Mouse (Mus musculus) embryonic facial prominence, embryonic 15.5 days (tissue): ENCODE measurements at regions not wholly inside any gene's neighbourhood (a gene's known extent, or its start where the extent isn't known, plus 50 kb on each side); places are given as distances from the start of the nearest gene placed in this dataset.

ENCODE experiments used
- ATAC-seq: fragments of 200-750 bp; cut with Nextera tagmentation; 2 replicates; pipeline ENCODE4 v1.8.0; 2017; ENCODE audit warnings: low read depth, moderate TSS enrichment; ENCODE audit not compliant: insufficient number of reproducible peaks, low FRiP score, low TSS enrichment
- H3K27ac ChIP-seq: fragments of 300-500 bp; sonication (generic); replicated peaks from 2 replicates; pipeline ENCODE4 v1.5.1; 2015; ENCODE audit warnings: mild to moderate bottlenecking, inconsistent platforms
- H3K27me3 ChIP-seq: fragments of 300-500 bp; sonication (generic); 2 replicates; pipeline ENCODE4 v1.6.1; 2015; ENCODE audit warnings: inconsistent platforms
- H3K36me3 ChIP-seq: fragments of 300-500 bp; sonication (generic); 2 replicates; pipeline ENCODE4 v1.6.1; 2015; ENCODE audit warnings: mild to moderate bottlenecking, inconsistent platforms
- H3K4me1 ChIP-seq: fragments of 300-500 bp; sonication (generic); 2 replicates; pipeline ENCODE4 v1.6.1; 2015; ENCODE audit warnings: inconsistent platforms
- H3K4me2 ChIP-seq: fragments of 300-500 bp; sonication (generic); replicated peaks from 2 replicates; pipeline ENCODE4 v1.6.1; 2015; ENCODE audit warnings: mild to moderate bottlenecking, inconsistent platforms
- H3K4me3 ChIP-seq: fragments of 300-500 bp; sonication (generic); replicated peaks from 2 replicates; pipeline ENCODE4 v1.5.1; 2015; ENCODE audit warnings: mild to moderate bottlenecking, inconsistent platforms
- H3K9ac ChIP-seq: fragments of 300-500 bp; sonication (generic); 2 replicates; pipeline ENCODE4 v1.6.1; 2015; ENCODE audit warnings: inconsistent platforms
- H3K9me3 ChIP-seq: fragments of 300-500 bp; sonication (generic); replicated peaks from 2 replicates; pipeline ENCODE4 v1.6.1; 2016; ENCODE audit warnings: inconsistent platforms
- WGBS: fragments of 180-500 bp; shearing (Covaris S2); methylation state at CpG from one replicate; pipeline ENCODE4 v1.1.7; 2015; 5-methylcytosine and 5-hydroxymethylcytosine counted together

DNA sequence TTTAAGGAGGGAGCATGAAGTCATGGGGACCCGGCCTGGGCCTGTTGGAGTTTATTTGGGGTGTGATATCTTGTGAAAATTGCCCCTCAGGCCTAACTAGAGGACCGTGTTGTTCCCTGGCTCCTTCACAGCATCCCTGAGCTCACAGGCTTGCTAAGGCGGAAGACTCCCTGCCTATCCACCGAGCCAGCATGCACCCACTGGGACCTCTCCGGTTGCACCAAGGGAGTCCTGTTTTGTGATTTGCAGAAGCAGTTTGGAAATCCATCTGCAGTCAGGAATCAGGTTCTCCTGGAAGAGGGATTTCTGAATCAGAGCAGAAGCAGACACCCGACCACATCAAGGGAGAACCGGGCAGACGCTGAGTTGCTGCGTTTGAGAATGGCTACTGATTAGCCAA is 61.6 kb upstream of the Vangl1 start:
- no peak for ATAC-seq
- no peak overlapping the region for H3K27ac ChIP-seq
- 29% methylated on average over 9 of the region's 9 CpGs for WGBS

GRCm38 (mm10) chr3:102265146-102265545 is 60.7 kb upstream of the Vangl1 start:
- Histone ChIP-seq H3K36me3 (no peaks in the 10 kb centered on the region), H3K27me3 (no peaks in the 10 kb centered on the region), H3K4me2 (no peak overlapping the region), H3K27ac (no peak overlapping the region), H3K9me3 (no peaks in the 10 kb centered on the region), H3K9ac (no peak overlapping the region), H3K4me1 (peaks cover 22% of the 10 kb centered on the region; the same call in 1 of the 2 replicates), H3K4me3 (no peak overlapping the region)
- no peak for ATAC-seq
- WGBS = 57% methylated on average over 7 of the region's 7 CpGs

More for the DNA sequence above, 61.6 kb upstream of the Vangl1 start:
- Histone ChIP-seq H3K4me2 (no peak overlapping the region), H3K4me3 (no peak overlapping the region), H3K9ac (no peak overlapping the region), H3K4me1 (peaks cover 22% of the 10 kb centered on the region; the same call in 1 of the 2 replicates), H3K36me3 (no peaks in the 10 kb centered on the region), H3K27me3 (no peaks in the 10 kb centered on the region), H3K9me3 (no peaks in the 10 kb centered on the region)

DNA sequence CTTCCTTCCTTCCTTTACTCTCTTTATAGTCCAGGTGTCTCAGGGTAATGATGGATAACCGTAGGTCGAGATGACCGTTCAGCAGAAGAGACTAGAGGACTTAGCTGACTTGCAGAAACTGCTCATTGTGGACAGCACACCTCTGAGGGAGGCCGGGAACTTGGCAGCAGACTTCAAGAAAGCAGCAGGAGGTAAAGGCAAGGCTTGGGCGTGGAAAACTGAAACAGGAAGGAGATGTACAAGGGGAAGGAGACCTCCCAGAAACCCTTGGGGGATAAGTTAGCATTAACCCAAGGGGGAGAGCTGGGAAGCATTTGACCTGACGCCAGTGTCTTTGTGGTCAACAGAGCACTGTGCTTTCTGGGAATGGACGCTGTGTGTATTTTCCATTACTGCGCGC is 58.8 kb upstream of the Vangl1 start:
- Histone ChIP-seq H3K4me2 (no peak overlapping the region), H3K9ac (no peak overlapping the region), H3K36me3 (no peaks in the 10 kb centered on the region), H3K4me3 (no peak overlapping the region), H3K4me1 (peaks cover 22% of the 10 kb centered on the region; the same call in 1 of the 2 replicates), H3K27ac (no peak overlapping the region), H3K27me3 (no peaks in the 10 kb centered on the region), H3K9me3 (no peaks in the 10 kb centered on the region)
- 64% methylated on average over 9 of the region's 9 CpGs for WGBS
- no peak for ATAC-seq

- no peak overlapping the region for H3K9ac ChIP-seq
- no peak overlapping the region for H3K4me2 ChIP-seq
- 12% methylated on average over 8 of the region's 8 CpGs for WGBS
- H3K4me1 ChIP-seq = peaks cover 22% of the 10 kb centered on the region; the same call in 1 of the 2 replicates
- no peaks in the 10 kb centered on the region for H3K36me3 ChIP-seq
- no peak overlapping the region for H3K4me3 ChIP-seq
- H3K27me3 ChIP-seq = no peaks in the 10 kb centered on the region
- H3K9me3 ChIP-seq = no peaks in the 10 kb centered on the region
- no peak; the same call in 1 of the 2 replicates for ATAC-seq
- no peak overlapping the region for H3K27ac ChIP-seq
Observed at GRCm38 (mm10) chr3:102262665-102263064, 58.2 kb upstream of the Vangl1 start.

GRCm38 (mm10) chr3:102261517-102261916 is 57.0 kb upstream of the Vangl1 start:
- H3K27ac ChIP-seq = no peak overlapping the region
- no peak overlapping the region for H3K4me3 ChIP-seq
- no peak for ATAC-seq
- no peaks in the 10 kb centered on the region for H3K36me3 ChIP-seq
- H3K4me2 ChIP-seq = no peak overlapping the region
- WGBS = 73% methylated on average over 3 of the region's 3 CpGs
- H3K9me3 ChIP-seq = no peaks in the 10 kb centered on the region
- H3K27me3 ChIP-seq = no peaks in the 10 kb centered on the region
- H3K4me1 ChIP-seq = peaks cover 19% of the 10 kb centered on the region; the same call in 1 of the 2 replicates
- H3K9ac ChIP-seq = no peak overlapping the region
